Mouse (Mus musculus) hindbrain, embryonic 16.5 days (tissue): ENCODE measurements at regions not wholly inside any gene's neighbourhood (a gene's known extent, or its start where the extent isn't known, plus 50 kb on each side); places are given as distances from the start of the nearest gene placed in this dataset.

Experiments
- ATAC-seq: fragments of 200-750 bp; cut with Nextera tagmentation; 2 replicates; pipeline ENCODE4 v1.8.0; 2017; ENCODE audit warnings: moderate TSS enrichment, moderate library complexity
- H3K27ac ChIP-seq: fragments of 300-500 bp; sonication (generic); 2 replicates; pipeline ENCODE4 v1.5.1; 2014; ENCODE audit warnings: low read depth, mild to moderate bottlenecking, control low read depth, low read length, moderate library complexity
- H3K27me3 ChIP-seq: fragments of 300-500 bp; sonication (generic); replicated peaks from 2 replicates; pipeline ENCODE4 v1.6.1; 2014; ENCODE audit warnings: low read length; ENCODE audit not compliant: control insufficient read depth, insufficient read depth
- H3K36me3 ChIP-seq: fragments of 300-500 bp; sonication (generic); 2 replicates; pipeline ENCODE4 v1.6.1; 2014; ENCODE audit warnings: mild to moderate bottlenecking, low read length, moderate library complexity, mixed read lengths; ENCODE audit not compliant: control insufficient read depth, insufficient read depth
- H3K4me1 ChIP-seq: fragments of 300-500 bp; sonication (generic); 2 replicates; pipeline ENCODE4 v1.6.1; 2014; ENCODE audit warnings: low read depth, low read length; ENCODE audit not compliant: control insufficient read depth, insufficient read depth
- H3K4me2 ChIP-seq: fragments of 300-500 bp; sonication (generic); 2 replicates; pipeline ENCODE4 v1.6.1; 2014; ENCODE audit warnings: mild to moderate bottlenecking, low read length, control low read depth, moderate library complexity
- H3K4me3 ChIP-seq: fragments of 300-500 bp; sonication (generic); 2 replicates; pipeline ENCODE4 v1.5.1; 2014; ENCODE audit warnings: mild to moderate bottlenecking, low read length, control low read depth, moderate library complexity
- H3K9ac ChIP-seq: fragments of 300-500 bp; sonication (generic); 2 replicates; pipeline ENCODE4 v1.6.1; 2014; ENCODE audit warnings: low read depth, mild to moderate bottlenecking, control low read depth, low read length, moderate library complexity
- H3K9me3 ChIP-seq: fragments of 300-500 bp; sonication (generic); 2 replicates; pipeline ENCODE4 v1.6.1; 2014; ENCODE audit warnings: mild to moderate bottlenecking, low read length, moderate library complexity; ENCODE audit not compliant: control insufficient read depth
- WGBS: fragments of 180-500 bp; shearing (Covaris S2); extraction: QIAGEN DNeasy Blood & Tissue Kit; methylation state at CpG from one replicate; pipeline ENCODE4 v1.1.7; 2014; 5-methylcytosine and 5-hydroxymethylcytosine counted together

- ATAC-seq: no peak
- H3K9me3 ChIP-seq: no peaks in the 10 kb centered on the region
- no peaks in the 10 kb centered on the region for H3K27me3 ChIP-seq
- no peaks in the 10 kb centered on the region for H3K4me1 ChIP-seq
- no peaks in the 10 kb centered on the region for H3K36me3 ChIP-seq
- H3K4me2 ChIP-seq: no peak overlapping the region
- no peak overlapping the region for H3K4me3 ChIP-seq
- H3K9ac ChIP-seq: no peak overlapping the region
- WGBS: 83% methylated on average over 2 of the region's 2 CpGs
- H3K27ac ChIP-seq: no peak overlapping the region
Measured at GRCm38 (mm10) chr13:31196546-31196945, 222.5 kb downstream of the Gm5447 start.

- no peaks in the 10 kb centered on the region for H3K36me3 ChIP-seq
- H3K4me2 ChIP-seq: no peak overlapping the region
- H3K4me1 ChIP-seq: no peaks in the 10 kb centered on the region
- H3K9ac ChIP-seq: no peak overlapping the region
- no peak for ATAC-seq
- no peak overlapping the region for H3K27ac ChIP-seq
- no peaks in the 10 kb centered on the region for H3K9me3 ChIP-seq
- 88% methylated on average over 2 of the region's 2 CpGs for WGBS
- H3K4me3 ChIP-seq: no peak overlapping the region
- no peaks in the 10 kb centered on the region for H3K27me3 ChIP-seq
Measured at GRCm38 (mm10) chr13:31197593-31197992, 223.6 kb downstream of the Gm5447 start.

- no peaks in the 10 kb centered on the region for H3K36me3 ChIP-seq
Measured at GRCm38 (mm10) chr13:31199384-31199783, 225.4 kb downstream of the Gm5447 start.

GRCm38 (mm10) chr13:31204068-31204467, 230.1 kb downstream of the Gm5447 start:
- H3K36me3 ChIP-seq: no peaks in the 10 kb centered on the region
- ATAC-seq: no peak
- H3K4me3 ChIP-seq: no peak overlapping the region
- no peaks in the 10 kb centered on the region for H3K27me3 ChIP-seq
- 75% methylated on average over 6 of the region's 6 CpGs for WGBS
- no peaks in the 10 kb centered on the region for H3K9me3 ChIP-seq
- no peaks in the 10 kb centered on the region for H3K4me1 ChIP-seq
- no peak overlapping the region for H3K27ac ChIP-seq
- H3K9ac ChIP-seq: no peak overlapping the region
- no peak overlapping the region for H3K4me2 ChIP-seq

More at GRCm38 (mm10) chr13:31199384-31199783, 225.4 kb downstream of the Gm5447 start:
- Histone ChIP-seq H3K4me2 (no peak overlapping the region), H3K27me3 (no peaks in the 10 kb centered on the region), H3K9me3 (no peaks in the 10 kb centered on the region), H3K9ac (no peak overlapping the region), H3K27ac (no peak overlapping the region), H3K4me1 (no peaks in the 10 kb centered on the region), H3K4me3 (no peak overlapping the region)
- 93% methylated on average over 1 of the region's 1 CpGs for WGBS
- no peak for ATAC-seq

- Histone ChIP-seq H3K4me3 (no peak overlapping the region), H3K9me3 (no peaks in the 10 kb centered on the region), H3K4me2 (no peak overlapping the region), H3K36me3 (no peaks in the 10 kb centered on the region), H3K9ac (no peak overlapping the region), H3K27me3 (no peaks in the 10 kb centered on the region), H3K4me1 (no peaks in the 10 kb centered on the region), H3K27ac (no peak overlapping the region)
- WGBS: 45% methylated on average over 5 of the region's 5 CpGs
- ATAC-seq: no peak
Measured at GRCm38 (mm10) chr13:31206381-31206780, 232.4 kb downstream of the Gm5447 start.

- no peak for ATAC-seq
- Histone ChIP-seq H3K4me1 (no peaks in the 10 kb centered on the region), H3K27me3 (no peaks in the 10 kb centered on the region), H3K27ac (no peak overlapping the region), H3K4me3 (no peak overlapping the region), H3K9ac (no peak overlapping the region), H3K4me2 (no peak overlapping the region), H3K36me3 (no peaks in the 10 kb centered on the region), H3K9me3 (no peaks in the 10 kb centered on the region)
- 56% methylated on average over 5 of the region's 5 CpGs for WGBS
Measured at GRCm38 (mm10) chr13:31207709-31208108, 233.7 kb downstream of the Gm5447 start.

- Histone ChIP-seq H3K9ac (no peak overlapping the region), H3K27ac (no peak overlapping the region), H3K27me3 (no peaks in the 10 kb centered on the region), H3K4me1 (no peaks in the 10 kb centered on the region), H3K4me2 (no peak overlapping the region), H3K36me3 (no peaks in the 10 kb centered on the region), H3K4me3 (no peak overlapping the region), H3K9me3 (no peaks in the 10 kb centered on the region)
- ATAC-seq: no peak
- whole genome bisulfite sequencing: 83% methylated on average over 2 of the region's 2 CpGs
Measured at GRCm38 (mm10) chr13:31223016-31223415, 249.0 kb downstream of the Gm5447 start.

- H3K9me3 ChIP-seq: no peaks in the 10 kb centered on the region
- H3K9ac ChIP-seq: no peak overlapping the region
- 97% methylated on average over 6 of the region's 6 CpGs for WGBS
- H3K4me2 ChIP-seq: no peak overlapping the region
- no peaks in the 10 kb centered on the region for H3K27me3 ChIP-seq
- H3K36me3 ChIP-seq: no peaks in the 10 kb centered on the region
- no peak overlapping the region for H3K4me3 ChIP-seq
- H3K27ac ChIP-seq: no peak overlapping the region
- ATAC-seq: no peak
- no peaks in the 10 kb centered on the region for H3K4me1 ChIP-seq
Measured at GRCm38 (mm10) chr13:31240546-31240945, 266.5 kb downstream of the Gm5447 start.

- no peak overlapping the region for H3K4me2 ChIP-seq
- H3K9ac ChIP-seq: no peak overlapping the region
- no peak overlapping the region for H3K4me3 ChIP-seq
- H3K27me3 ChIP-seq: no peaks in the 10 kb centered on the region
- no peak for ATAC-seq
- no peaks in the 10 kb centered on the region for H3K4me1 ChIP-seq
- WGBS: 98% methylated on average over 3 of the region's 3 CpGs
- H3K9me3 ChIP-seq: no peaks in the 10 kb centered on the region
- H3K27ac ChIP-seq: no peak overlapping the region
- H3K36me3 ChIP-seq: no peaks in the 10 kb centered on the region
Measured at GRCm38 (mm10) chr13:31248996-31249395, 275.0 kb downstream of the Gm5447 start.

GRCm38 (mm10) chr13:31249525-31249924, 275.5 kb downstream of the Gm5447 start:
- 74% methylated on average over 5 of the region's 5 CpGs for WGBS

More at GRCm38 (mm10) chr13:31249525-31249924, 275.5 kb downstream of the Gm5447 start:
- H3K4me1 ChIP-seq: no peaks in the 10 kb centered on the region
- H3K36me3 ChIP-seq: no peaks in the 10 kb centered on the region
- no peak overlapping the region for H3K4me2 ChIP-seq
- no peaks in the 10 kb centered on the region for H3K9me3 ChIP-seq
- no peak overlapping the region for H3K9ac ChIP-seq
- no peak overlapping the region for H3K4me3 ChIP-seq
- H3K27ac ChIP-seq: no peak overlapping the region
- no peak for ATAC-seq
- H3K27me3 ChIP-seq: no peaks in the 10 kb centered on the region
